Mouse (Mus musculus) kidney, embryonic 16.5 days (tissue): ENCODE data around the gene Prrx2. TPM values are rescaled to one million over a fixed set of nuclear protein-coding genes. Genes with fewer than 3 reads are reported as not detected.
A peak's percentile ranks its signal among the peaks of the same experiment; 100 is the strongest.
"Not testable (repeated sequence)": the region's sequence is repeated elsewhere in the genome, so short reads cannot be mapped to it uniquely, and the experiment has no call there.

Experiments used
- ATAC-seq: fragments of 200-750 bp; cut with Nextera tagmentation; 2 replicates; pipeline ENCODE4 v1.8.0; 2017; ENCODE audit warnings: moderate TSS enrichment; ENCODE audit not compliant: low FRiP score, low TSS enrichment
- H3K27ac ChIP-seq: fragments of 300-500 bp; sonication (generic); 2 replicates; pipeline ENCODE4 v1.5.1; 2014; ENCODE audit warnings: low read length
- H3K27me3 ChIP-seq: fragments of 300-500 bp; sonication (generic); 2 replicates; pipeline ENCODE4 v1.6.1; 2014; ENCODE audit warnings: low read length, control low read depth, mixed read lengths; ENCODE audit not compliant: insufficient read depth
- H3K36me3 ChIP-seq: fragments of 300-500 bp; sonication (generic); 2 replicates; pipeline ENCODE4 v1.6.1; 2014; ENCODE audit warnings: low read length, control low read depth, mixed read lengths; ENCODE audit not compliant: insufficient read depth
- H3K4me1 ChIP-seq: fragments of 300-500 bp; sonication (generic); 2 replicates; pipeline ENCODE4 v1.6.1; 2014; ENCODE audit warnings: low read length, control low read depth, mixed read lengths; ENCODE audit not compliant: insufficient read depth
- H3K4me2 ChIP-seq: fragments of 300-500 bp; sonication (generic); replicated peaks from 2 replicates; pipeline ENCODE4 v1.6.1; 2014; ENCODE audit warnings: low read depth, low read length
- H3K4me3 ChIP-seq: fragments of 300-500 bp; sonication (generic); 2 replicates; pipeline ENCODE4 v1.5.1; 2014; ENCODE audit warnings: mild to moderate bottlenecking, low read length
- H3K9ac ChIP-seq: fragments of 300-500 bp; sonication (generic); replicated peaks from 2 replicates; pipeline ENCODE4 v1.6.1; 2014; ENCODE audit warnings: low read length
- H3K9me3 ChIP-seq: fragments of 300-500 bp; sonication (generic); 2 replicates; pipeline ENCODE4 v1.6.1; 2016; ENCODE audit warnings: low read length, control low read depth
- WGBS: fragments of 180-500 bp; shearing (Covaris S2); extraction: QIAGEN DNeasy Blood & Tissue Kit; methylation state at CpG from one replicate; pipeline ENCODE4 v1.1.7; 2014; 5-methylcytosine and 5-hydroxymethylcytosine counted together
- polyA plus RNA-seq: library from polyadenylated mRNA; unstranded; fragments of >200 nt; fragmentation: Nextera tagmentation; extraction: Ambion mirVana; gene quantifications from 2 replicates; pipeline ENCODE4 v1.2.1, GENCODE M21; 2015

The Prrx2 gene
- polyA plus RNA-seq, 1 experiment from 2014 or later = 7.7 TPM

DNA sequence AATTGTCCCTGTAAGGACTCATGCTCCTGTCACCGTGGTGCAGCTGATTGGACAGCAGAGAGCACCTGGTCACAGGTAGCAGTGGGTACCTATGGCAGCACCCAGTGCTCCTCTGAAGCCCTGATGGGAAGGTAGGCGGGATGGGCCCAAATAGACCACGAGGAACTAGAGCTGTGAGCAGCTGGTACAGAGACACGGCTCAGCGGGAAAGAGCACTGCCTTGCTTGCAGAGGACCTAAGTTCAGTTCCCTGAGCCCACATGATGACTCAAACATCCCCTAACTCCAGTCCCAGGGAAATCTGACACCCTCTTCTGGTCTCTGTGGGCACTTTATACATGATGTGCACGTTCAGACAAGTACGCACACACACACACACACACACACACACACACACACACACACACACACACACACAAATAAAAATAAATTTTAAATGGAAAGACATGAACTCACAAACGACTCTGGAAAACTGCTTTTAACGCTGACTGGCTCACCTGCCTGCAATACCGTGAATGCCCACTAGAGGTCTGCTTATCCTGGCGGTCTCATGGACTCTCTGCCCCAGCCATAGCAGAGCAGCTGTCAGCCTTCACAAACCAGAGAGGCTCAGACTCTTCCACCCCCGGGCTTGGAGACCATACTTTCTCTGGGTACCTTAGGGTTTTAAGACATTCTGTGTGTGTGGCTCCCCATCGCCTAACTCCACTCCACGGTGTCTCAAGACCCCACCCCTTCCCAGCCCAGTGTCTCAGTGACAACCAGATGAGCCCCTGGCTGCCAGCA, 93.3 kb downstream of the Prrx2 start:
- 21% methylated on average over 14 of the region's 14 CpGs for WGBS

DNA sequence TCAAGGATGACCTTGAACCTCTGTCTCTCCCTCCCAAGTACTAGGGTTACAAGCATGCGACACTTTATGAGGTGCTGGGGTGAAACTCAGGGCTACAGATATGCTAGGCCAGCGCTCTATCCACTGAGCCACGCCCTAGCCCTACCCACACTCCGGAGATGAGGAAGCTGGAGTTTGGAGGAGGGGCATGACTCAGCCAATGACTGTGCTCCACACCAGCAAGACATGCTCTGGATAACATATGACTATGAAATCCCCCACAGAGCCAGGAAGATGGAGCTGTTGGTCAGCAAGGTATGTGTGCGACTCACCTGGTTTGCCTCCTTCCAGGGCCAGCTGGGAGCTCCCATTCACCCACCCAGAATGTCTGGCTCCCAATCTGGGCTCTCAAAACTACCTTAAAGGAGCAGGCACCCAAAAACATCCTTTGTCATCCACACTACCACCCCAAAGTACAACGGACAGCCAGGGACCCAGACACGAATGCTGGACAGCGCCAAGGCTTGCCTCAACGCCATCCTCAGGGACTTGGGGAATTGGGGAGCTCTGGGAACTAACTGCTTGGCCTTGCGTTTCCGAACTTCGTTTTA, 94.2 kb downstream of the Prrx2 start:
- WGBS = 24% methylated on average over 12 of the region's 12 CpGs
- H3K4me1 ChIP-seq = peaks cover 20% of the 10 kb centered on the region
- no peaks in the 10 kb centered on the region for H3K36me3 ChIP-seq
- peak overlapping the region; percentile 62 for H3K4me2 ChIP-seq
- H3K9me3 ChIP-seq = no peaks in the 10 kb centered on the region
- peak; percentile 53; the same call in 1 of the 2 replicates for ATAC-seq
- no peaks in the 10 kb centered on the region for H3K27me3 ChIP-seq
- peak overlapping the region; percentile 35 for H3K4me3 ChIP-seq
- H3K9ac ChIP-seq = no peak overlapping the region
- no peak overlapping the region for H3K27ac ChIP-seq

More for the DNA sequence above, 93.3 kb downstream of the Prrx2 start:
- H3K36me3 ChIP-seq = no peaks in the 10 kb centered on the region
- no peak overlapping the region for H3K9ac ChIP-seq
- H3K9me3 ChIP-seq = no peaks in the 10 kb centered on the region
- H3K27ac ChIP-seq = no peak overlapping the region
- H3K4me3 ChIP-seq = no peak overlapping the region
- H3K4me1 ChIP-seq = peaks cover 20% of the 10 kb centered on the region
- H3K27me3 ChIP-seq = no peaks in the 10 kb centered on the region
- peak; percentile 79 for ATAC-seq
- H3K4me2 ChIP-seq = no peak overlapping the region

DNA sequence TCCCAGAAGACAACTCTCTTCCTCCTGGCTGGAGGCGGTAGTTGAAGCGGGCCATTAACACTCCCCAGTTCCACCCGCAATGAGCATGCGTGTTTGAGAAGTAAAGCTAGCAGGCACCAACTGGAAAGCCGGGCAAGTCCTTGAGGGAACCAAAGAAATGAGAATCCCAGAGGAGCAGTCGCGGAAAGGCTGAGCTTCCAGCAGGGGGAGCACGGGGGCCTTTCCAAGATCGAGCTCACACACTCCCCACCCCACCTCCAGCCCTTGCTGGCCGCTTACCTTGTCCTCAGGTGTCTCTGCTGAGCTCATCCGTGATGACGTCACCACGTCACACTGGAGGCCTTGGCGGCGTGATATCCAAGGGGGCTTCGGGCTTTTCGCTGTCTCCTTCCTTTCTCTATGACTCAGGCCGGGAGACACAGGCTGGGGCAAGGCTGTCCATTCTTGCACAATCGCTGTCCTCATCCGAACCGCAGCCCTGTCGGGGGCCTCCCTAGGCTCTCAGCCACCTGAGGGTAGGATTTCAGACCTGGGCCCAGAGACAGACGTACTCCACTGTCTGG, 94.8 kb downstream of the Prrx2 start, which contains the start of gene Ptges:
Gene Ptges (minus strand): TSS at position 381 of the 563 bp plus-strand sequence.
- no peaks in the 10 kb centered on the region for H3K9me3 ChIP-seq
- no peaks in the 10 kb centered on the region for H3K27me3 ChIP-seq
- peaks cover 20% of the 10 kb centered on the region for H3K4me1 ChIP-seq
- H3K4me2 ChIP-seq = peak within 1 kb of the TSS; percentile 62
- no peaks in the 10 kb centered on the region for H3K36me3 ChIP-seq
- ATAC-seq = peak; percentile 62
- H3K9ac ChIP-seq = peak within 1 kb of the TSS; percentile 47; the same call in 1 of the 2 replicates
- H3K4me3 ChIP-seq = peak within 1 kb of the TSS; percentile 35
- WGBS = 1% methylated on average over 23 of the region's 23 CpGs
- no peak within 1 kb of the TSS for H3K27ac ChIP-seq

DNA sequence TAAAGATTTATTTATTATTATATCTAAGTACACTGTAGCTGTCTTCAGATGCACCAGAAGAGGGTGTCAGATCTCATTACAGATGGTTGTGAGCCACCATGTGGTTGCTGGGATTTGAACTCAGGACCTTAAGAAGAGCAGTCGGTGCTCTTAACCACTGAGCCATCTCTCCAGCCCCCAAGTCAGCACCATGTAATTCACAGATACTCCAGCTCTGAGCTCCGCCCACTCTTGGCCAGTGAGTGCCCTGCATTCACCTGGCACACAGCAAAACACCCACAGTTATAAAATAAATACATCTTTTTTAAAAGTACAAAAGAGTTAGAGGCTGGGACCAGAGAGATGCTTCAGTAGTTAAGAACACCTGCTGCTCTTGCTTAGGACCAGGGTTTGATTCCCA, 96.1 kb downstream of the Prrx2 start:
- ATAC-seq = not testable (repeated sequence)

More for the DNA sequence above, 96.1 kb downstream of the Prrx2 start:
- H3K27me3 ChIP-seq, H3K4me3 ChIP-seq, H3K4me2 ChIP-seq, H3K9ac ChIP-seq, H3K9me3 ChIP-seq, H3K36me3 ChIP-seq, H3K27ac ChIP-seq: not testable (repeated sequence)
- 94% methylated on average over 2 of the region's 2 CpGs for WGBS
- peaks cover 20% of the 10 kb centered on the region for H3K4me1 ChIP-seq

Other genes with a start within 250 kb of the Prrx2 start
- 1.5 and 2.5 TPM in 2 replicates for gene Cstad, start 239.9 kb upstream of the Prrx2 start, polyA plus RNA-seq
- gene 1700001O22Rik, start 31.3 kb upstream of the Prrx2 start, polyA plus RNA-seq = 5.1 and 5.2 TPM in 2 replicates
- 92.9 and 94.9 TPM in 2 replicates for gene Ntmt1, start 27.1 kb upstream of the Prrx2 start, polyA plus RNA-seq
- 39.0 and 42.7 TPM in 2 replicates for gene Asb6, start 4.6 kb upstream of the Prrx2 start, polyA plus RNA-seq
- gene Ptges, start 94.9 kb downstream of the Prrx2 start, polyA plus RNA-seq = 19.1 and 25.2 TPM in 2 replicates
- 38.9 and 40.4 TPM in 2 replicates for gene Tor1b, start 118.0 kb downstream of the Prrx2 start, polyA plus RNA-seq
- 80.3 and 83.9 TPM in 2 replicates for gene Tor1a, start 133.0 kb downstream of the Prrx2 start, polyA plus RNA-seq
- 63.0 and 64.0 TPM in 2 replicates for gene BC005624, start 147.2 kb downstream of the Prrx2 start, polyA plus RNA-seq
- 22.6 and 26.3 TPM in 2 replicates for gene Usp20, start 147.3 kb downstream of the Prrx2 start, polyA plus RNA-seq